Mouse (Mus musculus) limb, embryonic 14.5 days (tissue): ENCODE data around the gene Meis3. TPM values are rescaled to one million over a fixed set of nuclear protein-coding genes. Genes with fewer than 3 reads are reported as not detected.

Experiments used
- ATAC-seq: fragments of 200-750 bp; cut with Nextera tagmentation; 2 replicates; pipeline ENCODE4 v1.8.0; 2017; ENCODE audit warnings: low read depth, moderate number of reproducible peaks, moderate TSS enrichment; ENCODE audit not compliant: low FRiP score
- DNase-seq: peaks from one replicate; pipeline ENCODE4 v3.0.0-alpha.2; 2015; ENCODE audit warnings: low spot score
- H3K27ac ChIP-seq: fragments of 300-500 bp; sonication (generic); replicated peaks from 2 replicates; pipeline ENCODE4 v1.5.1; 2014; ENCODE audit warnings: low read depth, mild to moderate bottlenecking, low read length, moderate library complexity, mixed read lengths
- H3K27me3 ChIP-seq: fragments of 300-500 bp; sonication (generic); 2 replicates; pipeline ENCODE4 v1.6.1; 2014; ENCODE audit warnings: low read length, mixed read lengths; ENCODE audit not compliant: control insufficient read depth, insufficient read depth
- H3K36me3 ChIP-seq: fragments of 300-500 bp; sonication (generic); 2 replicates; pipeline ENCODE4 v1.6.1; 2014; ENCODE audit warnings: mild to moderate bottlenecking, low read length, moderate library complexity, mixed read lengths; ENCODE audit not compliant: control insufficient read depth, insufficient read depth
- H3K4me1 ChIP-seq: fragments of 300-500 bp; sonication (generic); 2 replicates; pipeline ENCODE4 v1.6.1; 2014; ENCODE audit warnings: antibody characterized with exemption, low read length, mixed read lengths; ENCODE audit not compliant: control insufficient read depth, insufficient read depth
- H3K4me2 ChIP-seq: fragments of 300-500 bp; sonication (generic); replicated peaks from 2 replicates; pipeline ENCODE4 v1.6.1; 2014; ENCODE audit warnings: low read depth, mild to moderate bottlenecking, low read length, moderate library complexity; ENCODE audit not compliant: severe bottlenecking
- H3K4me3 ChIP-seq: fragments of 300-500 bp; sonication (generic); replicated peaks from 2 replicates; pipeline ENCODE4 v1.5.1; 2014; ENCODE audit warnings: low read length
- H3K9ac ChIP-seq: fragments of 300-500 bp; sonication (generic); 2 replicates; pipeline ENCODE4 v1.6.1; 2014; ENCODE audit warnings: mild to moderate bottlenecking, low read depth, low read length, moderate library complexity; ENCODE audit not compliant: severe bottlenecking
- H3K9me3 ChIP-seq: fragments of 300-500 bp; sonication (generic); 2 replicates; pipeline ENCODE4 v1.6.1; 2016; ENCODE audit warnings: low read length; ENCODE audit not compliant: control insufficient read depth
- POLR2A ChIP-seq: fragments of 200-500 bp; IDR thresholded peaks from 2 replicates; pipeline ENCODE4 v1.8.0; 2012; ENCODE audit warnings: inconsistent platforms, mild to moderate bottlenecking, moderate library complexity, borderline replicate concordance; ENCODE audit not compliant: insufficient read depth, insufficient read length; ENCODE audit errors: extremely low read depth
- WGBS: fragments of 180-500 bp; shearing (Covaris S2); extraction: QIAGEN DNeasy Blood & Tissue Kit; methylation state at CpG from one replicate; pipeline ENCODE4 v1.1.7; 2014; 5-methylcytosine and 5-hydroxymethylcytosine counted together
- polyA plus RNA-seq, 2 experiments: library from polyadenylated mRNA; depleted of rRNA in 1 of 2; stranded (reverse) in 1 of 2; unstranded in 1 of 2; fragments of >200 nt; fragmentation: Nextera tagmentation in 1 of 2; extraction: Ambion mirVana in 1 of 2; gene quantifications; 2 replicates each; pipeline versions ENCODE4 v1.2.1 to v1.2.3; 2012 to 2014

Gene Meis3
- polyA plus RNA-seq, 2 experiments: 15.1 to 29.3 TPM

DNA sequence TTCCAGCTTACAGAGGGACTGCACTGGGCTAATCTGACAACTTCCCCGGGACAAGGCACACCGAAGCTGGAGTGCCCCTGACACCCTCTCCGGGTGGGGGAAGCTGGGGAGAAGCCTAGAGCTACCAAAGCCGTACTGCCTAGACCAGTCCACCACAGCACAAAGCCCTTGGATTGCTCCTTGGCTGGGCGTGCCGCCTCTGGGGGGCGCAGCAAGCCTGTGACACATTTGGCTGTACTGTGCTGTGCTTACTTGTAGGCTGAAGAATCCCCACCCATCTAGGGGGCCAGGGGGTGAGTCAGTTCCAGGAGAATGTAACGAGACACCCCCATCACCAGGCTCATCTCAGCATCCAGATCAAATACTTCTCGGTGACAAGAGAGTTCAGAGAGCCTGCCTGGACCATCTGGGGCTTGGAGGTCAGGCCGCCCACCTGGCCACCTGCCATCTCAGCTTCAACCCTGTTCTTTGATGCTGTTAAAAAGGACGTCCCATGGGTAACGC is 36.0 kb downstream of the Meis3 start:
- Histone ChIP-seq H3K4me1 (no peaks in the 10 kb centered on the region), H3K36me3 (peaks cover 75% of the 10 kb centered on the region), H3K9ac (no peak overlapping the region; the same call in 1 of the 2 replicates), H3K4me3 (no peak overlapping the region), H3K27ac (no peak overlapping the region), H3K27me3 (no peaks in the 10 kb centered on the region), H3K9me3 (no peaks in the 10 kb centered on the region), H3K4me2 (no peak overlapping the region)
- no peak for DNase-seq
- TF ChIP-seq POLR2A: no peak
- ATAC-seq: no peak
- 75% methylated on average over 12 of the region's 12 CpGs for WGBS

DNA sequence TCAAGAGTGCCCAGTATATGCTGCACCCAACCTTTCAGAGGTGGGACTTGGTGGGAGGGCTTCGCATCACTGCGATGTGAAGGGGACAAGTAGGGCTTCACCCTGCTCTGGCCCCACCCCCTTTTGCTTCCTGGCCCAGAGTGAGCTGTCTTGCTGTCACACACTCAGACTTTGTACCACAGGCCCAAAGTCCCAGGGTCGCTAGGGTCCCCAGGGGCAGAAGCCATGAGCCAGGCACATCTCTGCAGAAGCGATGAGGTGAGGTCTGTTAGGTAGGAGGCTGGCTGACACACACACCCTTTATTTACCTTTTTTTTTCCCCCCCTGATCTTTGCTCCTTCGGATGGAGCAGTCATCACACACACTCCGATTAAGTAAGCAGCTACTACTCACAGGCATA is 38.3 kb downstream of the Meis3 start:
- Histone ChIP-seq H3K36me3 (peaks cover 82% of the 10 kb centered on the region), H3K9ac (no peak overlapping the region), H3K4me2 (no peak overlapping the region), H3K9me3 (no peaks in the 10 kb centered on the region), H3K4me3 (no peak overlapping the region), H3K27me3 (no peaks in the 10 kb centered on the region), H3K27ac (no peak overlapping the region), H3K4me1 (no peaks in the 10 kb centered on the region)
- 89% methylated on average over 6 of the region's 6 CpGs for WGBS
- DNase-seq: no peak
- no peak for TF ChIP-seq POLR2A
- no peak for ATAC-seq

DNA sequence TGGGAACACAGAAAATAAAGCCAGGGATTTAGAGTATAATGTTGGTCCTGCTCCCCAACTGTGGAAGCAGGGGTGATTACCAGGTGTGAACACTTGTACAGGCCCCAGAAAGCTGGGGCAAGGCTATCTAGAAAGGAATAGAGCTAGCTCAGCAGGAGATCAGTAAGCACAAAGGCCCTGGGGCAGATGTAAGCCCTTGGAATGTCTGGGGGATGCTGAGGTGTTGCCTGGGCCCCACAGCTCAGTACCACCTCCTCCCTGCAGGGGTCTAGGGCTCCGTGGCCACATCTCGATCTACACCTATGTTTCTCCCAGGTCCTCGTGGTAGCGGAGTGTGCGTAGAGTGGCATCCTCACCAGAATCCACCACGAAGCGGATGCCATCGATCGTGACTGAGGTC is 39.1 kb downstream of the Meis3 start:
- H3K36me3 ChIP-seq: peaks cover 81% of the 10 kb centered on the region
- DNase-seq (no peak), ATAC-seq (no peak)
- no peaks in the 10 kb centered on the region for H3K27me3 ChIP-seq
- no peak for TF ChIP-seq POLR2A
- H3K4me1 ChIP-seq: no peaks in the 10 kb centered on the region
- no peak overlapping the region for H3K27ac ChIP-seq
- H3K9ac ChIP-seq: no peak overlapping the region
- no peak overlapping the region for H3K4me2 ChIP-seq
- H3K9me3 ChIP-seq: no peaks in the 10 kb centered on the region
- no peak overlapping the region for H3K4me3 ChIP-seq
- whole genome bisulfite sequencing: 98% methylated on average over 9 of the region's 9 CpGs

DNA sequence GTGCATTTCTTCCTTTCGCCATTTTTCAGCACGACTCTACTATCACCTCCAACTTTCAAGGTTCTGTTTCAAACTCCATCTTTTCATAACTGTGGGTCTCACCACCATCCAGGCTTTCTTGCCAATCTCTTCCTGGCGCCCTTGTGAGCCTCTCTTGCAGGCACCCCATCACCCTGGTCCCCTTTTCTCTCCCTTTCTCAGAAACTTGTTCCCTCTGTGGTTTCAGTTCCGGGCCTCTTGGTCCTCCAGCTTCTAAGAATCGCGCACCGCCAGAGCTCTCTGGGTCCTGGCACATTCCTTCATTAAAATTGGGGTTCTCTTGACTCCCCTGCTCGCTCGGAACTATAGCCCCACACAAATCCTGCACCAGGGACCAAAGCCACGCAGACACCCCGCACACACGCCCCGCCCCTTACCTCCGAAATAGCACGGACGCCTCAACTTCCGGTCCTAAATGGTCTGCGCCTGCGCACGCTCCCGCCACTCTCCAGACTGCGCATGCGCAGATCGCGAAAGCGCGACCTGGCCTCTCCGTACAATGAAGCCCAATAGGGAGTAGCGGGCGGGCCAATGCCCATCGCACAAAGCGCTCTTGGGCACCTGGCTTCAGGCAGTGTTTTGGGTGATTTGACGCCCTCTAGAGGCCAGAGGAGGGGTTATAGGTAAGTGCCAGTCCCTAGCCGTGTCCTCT is 46.8 kb downstream of the Meis3 start, which contains the start of gene Dhx34:
Gene Dhx34, minus strand, starts transcription at position 456 of the 691 bp plus-strand sequence.
- Histone ChIP-seq H3K4me3 (peak within 1 kb of the TSS; percentile 67), H3K27ac (peak within 1 kb of the TSS; percentile 87), H3K27me3 (no peaks in the 10 kb centered on the region), H3K4me1 (0 out of 2 replicates have a peak, but pooled peaks cover 5% of the 10 kb centered on the region), H3K36me3 (peaks cover 14% of the 10 kb centered on the region; the same call in 1 of the 2 replicates), H3K9ac (peak within 1 kb of the TSS; percentile 80), H3K4me2 (peak within 1 kb of the TSS; percentile 52), H3K9me3 (no peaks in the 10 kb centered on the region)
- DNase-seq (peak; percentile 94), ATAC-seq (peak; percentile 96)
- WGBS: 2% methylated on average over 34 of the region's 34 CpGs
- TF ChIP-seq POLR2A: peak; percentile 91; the same call in 1 of the 2 replicates

DNA sequence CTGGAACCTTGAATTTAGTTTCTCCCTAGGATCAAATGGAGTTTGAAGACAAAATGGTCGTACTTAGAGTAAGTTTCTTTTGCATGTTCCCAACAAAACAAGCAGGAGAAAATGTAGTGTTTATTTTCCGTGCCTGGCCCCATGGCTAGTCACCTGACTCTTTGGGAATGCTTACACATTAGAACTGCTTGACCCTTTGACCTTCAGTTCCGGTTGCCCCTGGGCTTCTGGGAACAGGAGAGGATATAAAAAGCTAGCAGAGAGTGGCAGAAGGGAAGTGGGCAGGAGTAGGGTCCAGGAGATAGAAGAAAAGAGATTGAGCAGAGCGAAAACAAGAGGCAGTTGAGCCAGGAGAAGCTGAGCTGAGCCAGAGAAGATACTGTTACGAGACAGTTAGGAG is 55.0 kb downstream of the Meis3 start:
- no peaks in the 10 kb centered on the region for H3K9me3 ChIP-seq
- no peaks in the 10 kb centered on the region for H3K27me3 ChIP-seq
- no peaks in the 10 kb centered on the region for H3K36me3 ChIP-seq
- H3K27ac ChIP-seq: no peak overlapping the region
- WGBS: 30% methylated on average over 5 of the region's 5 CpGs
- no peak for DNase-seq
- no peak overlapping the region for H3K4me3 ChIP-seq
- H3K4me1 ChIP-seq: no peaks in the 10 kb centered on the region
- no peak for ATAC-seq
- H3K4me2 ChIP-seq: no peak overlapping the region
- no peak for TF ChIP-seq POLR2A
- no peak overlapping the region for H3K9ac ChIP-seq

Other genes with a start within 250 kb of the Meis3 start
- 176 and 181 TPM in 2 replicates for gene Nop53, start 229.0 kb upstream of the Meis3 start, polyA plus RNA-seq (2012; rRNA removed)
- gene Nop53, start 229.0 kb upstream of the Meis3 start, polyA plus RNA-seq (2014; fragmentation: Nextera tagmentation; extraction: Ambion mirVana): 192 and 210 TPM in 2 replicates
- 47.6 and 62.0 TPM in 2 replicates for gene Ehd2, start 207.5 kb upstream of the Meis3 start, polyA plus RNA-seq (2012; rRNA removed)
- 42.5 and 49.3 TPM in 2 replicates for gene Ehd2, start 207.5 kb upstream of the Meis3 start, polyA plus RNA-seq (2014; fragmentation: Nextera tagmentation; extraction: Ambion mirVana)
- gene Bicra, start 127.2 kb upstream of the Meis3 start, polyA plus RNA-seq (2012; rRNA removed): 20.1 and 26.6 TPM in 2 replicates
- gene Bicra, start 127.2 kb upstream of the Meis3 start, polyA plus RNA-seq (2014; fragmentation: Nextera tagmentation; extraction: Ambion mirVana): 8.6 and 10.1 TPM in 2 replicates
- gene Zfp541, start 113.3 kb upstream of the Meis3 start, polyA plus RNA-seq (2012; rRNA removed): 0.26 and 0.35 TPM in 2 replicates
- gene Zfp541, start 113.3 kb upstream of the Meis3 start, polyA plus RNA-seq (2014; fragmentation: Nextera tagmentation; extraction: Ambion mirVana): 0.17 TPM in 1 of 2 replicates, not detected in the other
- gene Napa, start 76.6 kb upstream of the Meis3 start, polyA plus RNA-seq (2012; rRNA removed): 212 and 247 TPM in 2 replicates
- 206 and 217 TPM in 2 replicates for gene Napa, start 76.6 kb upstream of the Meis3 start, polyA plus RNA-seq (2014; fragmentation: Nextera tagmentation; extraction: Ambion mirVana)
- 38.0 and 43.1 TPM in 2 replicates for gene Kptn, start 55.2 kb upstream of the Meis3 start, polyA plus RNA-seq (2012; rRNA removed)
- gene Kptn, start 55.2 kb upstream of the Meis3 start, polyA plus RNA-seq (2014; fragmentation: Nextera tagmentation; extraction: Ambion mirVana): 28.6 and 33.5 TPM in 2 replicates
- gene Slc8a2, start 45.3 kb upstream of the Meis3 start, polyA plus RNA-seq (2012; rRNA removed): 7.3 and 9.8 TPM in 2 replicates
- 0.23 and 0.28 TPM in 2 replicates for gene Slc8a2, start 45.3 kb upstream of the Meis3 start, polyA plus RNA-seq (2014; fragmentation: Nextera tagmentation; extraction: Ambion mirVana)
- 17.0 and 25.9 TPM in 2 replicates for gene Dhx34, start 46.9 kb downstream of the Meis3 start, polyA plus RNA-seq (2012; rRNA removed)
- gene Dhx34, start 46.9 kb downstream of the Meis3 start, polyA plus RNA-seq (2014; fragmentation: Nextera tagmentation; extraction: Ambion mirVana): 8.9 and 9.4 TPM in 2 replicates
- gene C5ar2, start 69.1 kb downstream of the Meis3 start, polyA plus RNA-seq (2012; rRNA removed): 0.15 and 0.32 TPM in 2 replicates
- 0.07 TPM in 1 of 2 replicates, not detected in the other for gene C5ar2, start 69.1 kb downstream of the Meis3 start, polyA plus RNA-seq (2014; fragmentation: Nextera tagmentation; extraction: Ambion mirVana)
- gene C5ar1, start 84.5 kb downstream of the Meis3 start, polyA plus RNA-seq (2012; rRNA removed): 3.2 and 5.4 TPM in 2 replicates
- gene C5ar1, start 84.5 kb downstream of the Meis3 start, polyA plus RNA-seq (2014; fragmentation: Nextera tagmentation; extraction: Ambion mirVana): 2.8 and 3.1 TPM in 2 replicates
- 48.7 and 57.8 TPM in 2 replicates for gene Inafm1, start 98.5 kb downstream of the Meis3 start, polyA plus RNA-seq (2012; rRNA removed)
- 24.3 and 27.4 TPM in 2 replicates for gene Inafm1, start 98.5 kb downstream of the Meis3 start, polyA plus RNA-seq (2014; fragmentation: Nextera tagmentation; extraction: Ambion mirVana)
- gene Ccdc9, start 111.7 kb downstream of the Meis3 start, polyA plus RNA-seq (2012; rRNA removed): 64.4 and 84.8 TPM in 2 replicates
- gene Ccdc9, start 111.7 kb downstream of the Meis3 start, polyA plus RNA-seq (2014; fragmentation: Nextera tagmentation; extraction: Ambion mirVana): 15.9 and 17.7 TPM in 2 replicates
- gene Bbc3, start 133.3 kb downstream of the Meis3 start, polyA plus RNA-seq (2012; rRNA removed): 7.4 and 11.9 TPM in 2 replicates
- gene Bbc3, start 133.3 kb downstream of the Meis3 start, polyA plus RNA-seq (2014; fragmentation: Nextera tagmentation; extraction: Ambion mirVana): 3.7 and 4.0 TPM in 2 replicates
- 143 and 172 TPM in 2 replicates for gene Sae1, start 212.7 kb downstream of the Meis3 start, polyA plus RNA-seq (2012; rRNA removed)
- gene Sae1, start 212.7 kb downstream of the Meis3 start, polyA plus RNA-seq (2014; fragmentation: Nextera tagmentation; extraction: Ambion mirVana): 273 and 289 TPM in 2 replicates
- 49.1 and 57.6 TPM in 2 replicates for gene Zc3h4, start 225.8 kb downstream of the Meis3 start, polyA plus RNA-seq (2012; rRNA removed)
- gene Zc3h4, start 225.8 kb downstream of the Meis3 start, polyA plus RNA-seq (2014; fragmentation: Nextera tagmentation; extraction: Ambion mirVana): 15.7 and 18.9 TPM in 2 replicates